Mouse (Mus musculus) limb, embryonic 12.5 days (tissue): ENCODE measurements at regions not wholly inside any gene's neighbourhood (a gene's known extent, or its start where the extent isn't known, plus 50 kb on each side); places are given as distances from the start of the nearest gene placed in this dataset.

ENCODE experiments used
- ATAC-seq: fragments of 200-750 bp; cut with Nextera tagmentation; 2 replicates; pipeline ENCODE4 v1.8.0; 2017; ENCODE audit warnings: low read depth, moderate TSS enrichment; ENCODE audit not compliant: insufficient number of reproducible peaks, insufficient read depth, low FRiP score, low TSS enrichment
- H3K27ac ChIP-seq: fragments of 300-500 bp; sonication (generic); 2 replicates; pipeline ENCODE4 v1.5.1; 2016; ENCODE audit warnings: mild to moderate bottlenecking, moderate library complexity
- H3K27me3 ChIP-seq: fragments of 300-500 bp; sonication (generic); 2 replicates; pipeline ENCODE4 v1.6.1; 2016; ENCODE audit warnings: mild to moderate bottlenecking, moderate library complexity
- H3K36me3 ChIP-seq: fragments of 300-500 bp; sonication (generic); 2 replicates; pipeline ENCODE4 v1.6.1; 2016; ENCODE audit warnings: mild to moderate bottlenecking, moderate library complexity
- H3K4me1 ChIP-seq: fragments of 300-500 bp; sonication (generic); replicated peaks from 2 replicates; pipeline ENCODE4 v1.6.1; 2016
- H3K4me2 ChIP-seq: fragments of 300-500 bp; sonication (generic); 2 replicates; pipeline ENCODE4 v1.6.1; 2016; ENCODE audit warnings: mild to moderate bottlenecking, moderate library complexity
- H3K4me3 ChIP-seq: fragments of 300-500 bp; sonication (generic); replicated peaks from 2 replicates; pipeline ENCODE4 v1.5.1; 2016; ENCODE audit warnings: mild to moderate bottlenecking
- H3K9ac ChIP-seq: fragments of 300-500 bp; sonication (generic); replicated peaks from 2 replicates; pipeline ENCODE4 v1.6.1; 2016; ENCODE audit warnings: mild to moderate bottlenecking, moderate library complexity
- H3K9me3 ChIP-seq: fragments of 300-500 bp; sonication (generic); 2 replicates; pipeline ENCODE4 v1.6.1; 2016; ENCODE audit warnings: mild to moderate bottlenecking, moderate library complexity
- WGBS: fragments of 180-500 bp; shearing (Covaris S2); methylation state at CpG from one replicate; pipeline ENCODE4 v1.1.7; 2016; 5-methylcytosine and 5-hydroxymethylcytosine counted together

DNA sequence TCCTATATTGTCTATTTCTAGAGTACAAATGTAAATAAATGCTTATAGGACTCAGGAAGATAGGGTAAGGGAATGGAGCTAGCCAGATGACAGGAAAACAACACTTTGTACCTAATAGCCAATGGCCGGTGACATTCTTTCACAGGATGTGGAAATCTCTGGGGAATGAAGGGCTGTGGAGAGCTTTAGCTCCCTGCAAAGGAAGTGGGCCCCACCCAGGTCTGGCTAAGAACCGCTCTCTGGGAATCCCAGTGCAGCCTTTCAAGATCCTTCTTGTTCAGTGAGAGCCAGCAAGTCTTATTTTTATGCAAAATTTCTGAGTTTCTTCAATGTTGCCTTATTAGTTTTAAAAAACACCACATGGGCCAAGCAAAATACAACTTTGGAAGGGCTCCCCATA lies 54.7 kb upstream of the Pappa2 start:
- ATAC-seq, result no peak
- WGBS, result 83% methylated on average over 2 of the region's 2 CpGs

DNA sequence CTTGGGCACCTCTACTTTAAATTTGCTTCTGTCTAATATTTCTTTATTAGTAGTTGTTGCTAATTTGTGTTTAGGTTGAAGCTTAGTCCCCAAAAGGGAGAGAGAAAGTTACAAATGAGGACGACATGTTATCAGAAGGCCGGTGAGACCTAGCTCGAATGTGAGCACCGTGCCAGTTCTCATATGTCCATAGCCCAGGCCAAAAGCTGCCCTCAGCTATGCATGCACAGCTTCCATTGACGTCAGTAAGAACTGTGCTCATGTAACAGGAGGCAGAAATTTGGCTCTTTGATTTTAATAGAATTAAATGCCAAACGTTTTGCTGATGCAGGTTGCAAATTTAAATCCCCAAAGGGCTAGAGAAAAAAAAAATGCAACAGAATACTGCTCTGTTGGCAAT lies 56.1 kb upstream of the Pappa2 start:
- 72% methylated on average over 6 of the region's 6 CpGs for WGBS
- no peak overlapping the region for H3K9ac ChIP-seq
- H3K27ac ChIP-seq, result no peak overlapping the region
- H3K4me1 ChIP-seq, result no peaks in the 10 kb centered on the region
- no peaks in the 10 kb centered on the region for H3K27me3 ChIP-seq
- ATAC-seq, result no peak
- H3K36me3 ChIP-seq, result no peaks in the 10 kb centered on the region
- H3K4me2 ChIP-seq, result no peak overlapping the region
- H3K4me3 ChIP-seq, result no peak overlapping the region
- no peaks in the 10 kb centered on the region for H3K9me3 ChIP-seq

More for the DNA sequence above, 54.7 kb upstream of the Pappa2 start:
- no peaks in the 10 kb centered on the region for H3K36me3 ChIP-seq
- H3K27me3 ChIP-seq, result no peaks in the 10 kb centered on the region
- H3K4me3 ChIP-seq, result no peak overlapping the region
- H3K27ac ChIP-seq, result no peak overlapping the region
- no peaks in the 10 kb centered on the region for H3K4me1 ChIP-seq
- H3K4me2 ChIP-seq, result no peak overlapping the region
- H3K9ac ChIP-seq, result no peak overlapping the region
- H3K9me3 ChIP-seq, result no peaks in the 10 kb centered on the region

DNA sequence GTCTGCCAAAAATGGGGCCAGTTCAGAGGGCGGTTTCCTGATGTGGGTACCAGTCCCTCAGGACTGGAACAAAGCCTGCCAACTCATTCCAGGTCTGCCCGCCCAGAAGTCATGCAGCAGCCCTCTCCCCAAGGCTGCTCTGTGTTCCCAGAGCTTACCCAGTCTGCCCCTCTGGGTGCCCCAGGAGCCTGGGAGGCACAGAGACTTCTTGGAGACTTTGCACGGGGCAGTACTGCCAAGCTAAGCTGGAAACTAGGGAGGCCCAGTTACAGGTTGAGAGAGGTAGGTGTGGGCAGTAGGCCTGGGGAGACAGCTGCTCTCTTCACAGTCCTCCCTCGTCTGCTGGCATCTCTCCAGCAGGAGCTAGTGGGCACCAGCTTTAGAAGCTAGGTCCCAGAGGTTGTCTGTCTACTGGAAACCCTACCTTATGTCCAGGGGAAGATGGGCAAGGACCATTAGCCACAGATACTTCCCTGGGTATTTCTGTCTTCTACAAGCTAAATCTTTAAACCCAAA lies 65.6 kb upstream of the Pappa2 start:
- Histone ChIP-seq H3K9me3 (no peaks in the 10 kb centered on the region), H3K4me2 (no peak overlapping the region), H3K27me3 (no peaks in the 10 kb centered on the region), H3K36me3 (no peaks in the 10 kb centered on the region), H3K9ac (no peak overlapping the region), H3K4me1 (no peaks in the 10 kb centered on the region), H3K4me3 (no peak overlapping the region), H3K27ac (no peak overlapping the region)
- 85% methylated on average over 4 of the region's 4 CpGs for WGBS
- ATAC-seq, result no peak

DNA sequence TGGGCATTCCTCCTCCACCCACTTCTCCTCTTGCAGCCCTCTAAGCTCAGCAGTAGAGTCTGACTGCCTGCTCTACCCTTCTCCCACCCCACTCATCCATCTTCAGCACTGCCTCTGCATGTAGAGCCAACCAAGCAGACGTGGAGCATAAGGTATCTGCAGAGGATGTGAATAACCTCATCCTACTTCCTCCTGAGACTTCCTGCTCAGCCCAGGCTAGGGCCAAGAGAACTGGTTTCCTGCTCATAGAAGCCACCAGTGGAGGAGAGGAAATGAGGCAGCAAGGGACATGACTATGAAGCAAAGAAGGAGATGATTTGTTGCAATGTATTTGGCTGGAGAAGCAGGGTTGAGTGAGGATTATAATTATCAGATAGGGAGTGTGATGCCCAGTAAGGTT lies 84.7 kb upstream of the Pappa2 start:
- ATAC-seq, result no peak
- Histone ChIP-seq H3K36me3 (no peaks in the 10 kb centered on the region), H3K27me3 (no peaks in the 10 kb centered on the region), H3K4me3 (no peak overlapping the region), H3K4me1 (no peaks in the 10 kb centered on the region), H3K27ac (no peak overlapping the region), H3K9me3 (no peaks in the 10 kb centered on the region), H3K9ac (no peak overlapping the region), H3K4me2 (no peak overlapping the region)
- WGBS, result 71% methylated on average over 1 of the region's 1 CpGs

DNA sequence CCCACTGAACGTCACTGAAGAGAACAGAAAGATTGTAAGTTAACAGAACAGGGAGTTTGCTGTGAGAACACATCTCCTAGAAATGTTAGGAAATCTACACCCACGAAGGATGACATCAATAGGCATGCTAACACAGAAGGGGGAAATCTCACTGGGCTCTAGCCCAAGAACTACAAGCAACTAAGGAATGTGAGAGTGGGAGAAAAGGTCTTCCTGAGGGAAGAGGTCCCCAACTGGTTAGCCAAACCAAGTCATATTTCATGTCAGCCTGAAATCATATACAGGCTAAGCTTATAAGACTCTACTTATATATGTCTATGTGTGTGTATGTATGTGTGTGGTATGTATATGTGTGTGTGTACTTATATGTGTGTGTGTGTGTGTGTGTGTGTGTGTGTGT lies 118.9 kb upstream of the Pappa2 start:
- no peak overlapping the region for H3K9ac ChIP-seq
- WGBS, result 85% methylated on average over 2 of the region's 2 CpGs
- no peak for ATAC-seq
- H3K4me1 ChIP-seq, result no peaks in the 10 kb centered on the region
- no peaks in the 10 kb centered on the region for H3K36me3 ChIP-seq
- no peaks in the 10 kb centered on the region for H3K9me3 ChIP-seq
- no peak overlapping the region for H3K27ac ChIP-seq
- no peak overlapping the region for H3K4me3 ChIP-seq
- H3K27me3 ChIP-seq, result no peaks in the 10 kb centered on the region
- H3K4me2 ChIP-seq, result no peak overlapping the region

DNA sequence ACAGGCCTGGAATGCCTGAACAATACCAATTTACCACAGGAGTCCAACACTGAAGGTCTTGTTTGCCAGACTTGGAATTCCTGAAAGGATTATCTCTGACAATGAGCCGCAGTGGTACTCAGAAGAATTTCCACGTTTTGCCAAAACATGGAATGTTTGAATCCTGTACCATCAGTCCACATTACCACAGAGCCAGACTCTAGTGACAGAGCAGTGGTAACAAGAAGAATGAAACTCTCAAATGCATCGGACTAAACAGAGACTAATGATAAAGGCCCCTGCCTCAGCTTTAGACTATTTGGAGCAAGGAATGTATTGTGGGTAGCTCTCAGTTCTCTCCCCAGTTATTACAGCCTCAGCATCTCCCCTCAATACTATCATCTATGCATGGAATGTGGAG lies 109.9 kb upstream of the Cop1 start:
- no peaks in the 10 kb centered on the region for H3K4me1 ChIP-seq
- no peak overlapping the region for H3K4me2 ChIP-seq
- H3K36me3 ChIP-seq, result no peaks in the 10 kb centered on the region
- no peak for ATAC-seq
- no peaks in the 10 kb centered on the region for H3K27me3 ChIP-seq
- no peaks in the 10 kb centered on the region for H3K9me3 ChIP-seq
- H3K9ac ChIP-seq, result no peak overlapping the region
- 86% methylated on average over 3 of the region's 3 CpGs for WGBS
- no peak overlapping the region for H3K4me3 ChIP-seq
- H3K27ac ChIP-seq, result no peak overlapping the region

DNA sequence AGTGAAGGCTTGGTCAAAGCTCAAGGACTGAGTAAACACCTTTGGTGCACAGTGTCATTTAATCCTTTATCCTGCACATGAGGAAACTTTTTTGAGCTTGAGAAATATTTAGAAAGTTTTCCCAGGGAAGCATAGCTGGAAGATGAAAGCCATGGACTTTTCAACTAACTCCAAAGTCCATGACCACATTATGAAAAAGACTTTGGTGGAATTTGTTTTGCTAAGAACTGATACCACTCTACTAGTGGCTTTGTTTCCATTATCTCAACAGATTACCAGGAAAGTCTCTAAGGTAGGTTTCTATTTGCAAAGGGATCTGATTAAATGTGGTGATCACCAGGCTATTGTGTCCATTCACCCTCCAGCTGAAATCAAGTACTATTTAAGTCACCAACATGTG lies 107.2 kb upstream of the Cop1 start:
- Histone ChIP-seq H3K36me3 (no peaks in the 10 kb centered on the region), H3K4me2 (no peak overlapping the region), H3K9ac (no peak overlapping the region), H3K27ac (no peak overlapping the region), H3K4me1 (no peaks in the 10 kb centered on the region), H3K4me3 (no peak overlapping the region), H3K9me3 (no peaks in the 10 kb centered on the region), H3K27me3 (no peaks in the 10 kb centered on the region)
- ATAC-seq, result no peak

DNA sequence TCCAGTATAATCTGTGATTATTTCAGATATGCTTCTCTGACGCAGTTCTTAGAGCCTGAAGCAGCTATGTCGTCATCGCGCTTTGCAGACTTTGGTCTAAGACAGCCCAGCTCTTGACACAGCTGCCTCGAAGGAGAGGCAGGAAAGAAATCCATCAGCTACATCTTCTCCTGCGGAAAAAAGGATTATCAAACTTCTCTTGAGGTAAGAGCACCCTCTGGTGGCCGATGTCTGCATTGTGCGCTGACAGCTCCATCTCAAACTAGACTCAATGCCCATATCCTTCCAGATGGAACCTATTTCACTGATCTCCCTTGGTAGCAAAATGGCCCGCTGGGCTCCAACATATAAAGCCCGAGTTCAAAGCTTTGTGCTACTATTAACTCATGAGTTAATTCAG lies 96.8 kb upstream of the Cop1 start:
- Histone ChIP-seq H3K4me1 (no peaks in the 10 kb centered on the region), H3K9me3 (0 out of 2 replicates have a peak, but pooled peaks cover 7% of the 10 kb centered on the region), H3K4me2 (peak overlapping the region; percentile 26; the same call in 1 of the 2 replicates), H3K27ac (no peak overlapping the region), H3K4me3 (no peak overlapping the region), H3K9ac (no peak overlapping the region), H3K27me3 (no peaks in the 10 kb centered on the region), H3K36me3 (no peaks in the 10 kb centered on the region)
- ATAC-seq, result no peak
- WGBS, result 6% methylated on average over 10 of the region's 10 CpGs

DNA sequence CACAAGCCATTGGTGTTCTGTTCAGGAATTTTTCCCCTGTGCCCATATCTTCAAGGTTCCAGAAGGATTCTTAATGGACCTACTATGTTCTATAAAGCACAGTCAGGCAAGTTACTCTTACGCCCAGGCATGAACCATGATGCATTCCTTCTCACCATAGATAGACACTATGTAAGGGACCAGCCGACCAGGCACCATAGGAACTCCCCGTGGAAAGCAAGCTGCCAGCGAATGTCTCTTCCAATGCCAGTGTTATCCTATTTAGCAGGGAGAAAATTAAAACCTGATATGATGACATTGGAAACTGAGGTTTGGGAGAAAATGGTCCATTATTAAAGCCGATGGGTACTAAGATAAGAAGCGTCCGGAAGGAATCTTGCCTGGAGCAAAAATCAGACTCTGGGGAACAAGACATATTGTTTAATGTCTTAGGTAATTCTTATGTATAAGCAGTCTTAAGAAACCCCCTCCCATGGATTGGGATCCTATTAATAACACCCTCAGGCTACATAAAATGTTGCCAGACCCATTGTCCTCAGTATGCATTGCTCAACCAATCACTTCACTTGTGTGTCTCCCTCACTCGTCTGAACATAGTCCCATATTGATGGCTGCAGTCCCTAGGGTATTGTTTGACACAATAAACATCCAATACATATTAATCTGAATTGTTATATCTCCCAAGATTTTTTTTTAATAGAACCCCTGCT lies 84.2 kb upstream of the Cop1 start:
- no peak overlapping the region for H3K4me2 ChIP-seq
- no peak for ATAC-seq
- no peaks in the 10 kb centered on the region; the same call in 1 of the 2 replicates for H3K4me1 ChIP-seq
- H3K36me3 ChIP-seq, result no peaks in the 10 kb centered on the region
- H3K4me3 ChIP-seq, result no peak overlapping the region
- no peak overlapping the region for H3K27ac ChIP-seq
- H3K9ac ChIP-seq, result no peak overlapping the region
- 88% methylated on average over 8 of the region's 8 CpGs for WGBS
- no peaks in the 10 kb centered on the region for H3K27me3 ChIP-seq
- no peaks in the 10 kb centered on the region for H3K9me3 ChIP-seq

DNA sequence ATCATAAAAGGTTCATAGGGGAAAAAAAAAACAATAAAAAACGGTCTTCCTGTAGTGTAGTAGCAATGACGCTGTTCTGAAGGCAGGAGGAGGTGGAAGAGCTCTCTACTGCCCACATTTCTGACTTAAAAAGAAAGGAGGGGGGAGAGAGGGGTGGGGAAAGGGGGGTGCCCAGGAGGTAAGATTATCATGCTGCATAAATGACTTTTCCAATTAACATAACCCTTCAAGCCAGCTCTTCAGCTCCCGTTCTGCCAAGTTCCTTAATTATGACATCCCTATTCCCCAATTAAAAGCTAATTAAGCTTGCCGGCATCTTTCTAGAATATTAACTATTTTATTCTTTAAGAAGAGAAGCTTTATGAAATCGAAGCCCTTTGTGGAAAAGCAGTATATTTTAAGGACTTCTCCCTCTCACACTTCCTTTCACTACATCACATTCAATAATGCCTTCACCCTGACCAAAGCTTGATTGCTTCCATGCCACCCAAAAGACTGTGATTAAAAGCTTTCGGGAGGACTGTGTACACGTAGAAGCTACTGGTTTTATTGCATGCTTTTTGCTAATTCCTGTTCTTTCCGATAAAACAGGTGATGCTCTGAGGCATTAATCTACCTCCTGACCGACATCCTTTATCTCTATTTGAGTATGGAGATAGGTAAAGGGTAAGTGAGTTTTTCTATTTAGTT lies 83.5 kb upstream of the Cop1 start:
- Histone ChIP-seq H3K9me3 (no peaks in the 10 kb centered on the region), H3K4me2 (no peak overlapping the region), H3K27me3 (no peaks in the 10 kb centered on the region), H3K27ac (no peak overlapping the region), H3K9ac (no peak overlapping the region), H3K4me1 (no peaks in the 10 kb centered on the region; the same call in 1 of the 2 replicates), H3K4me3 (no peak overlapping the region), H3K36me3 (no peaks in the 10 kb centered on the region)
- no peak for ATAC-seq
- 49% methylated on average over 9 of the region's 9 CpGs for WGBS

DNA sequence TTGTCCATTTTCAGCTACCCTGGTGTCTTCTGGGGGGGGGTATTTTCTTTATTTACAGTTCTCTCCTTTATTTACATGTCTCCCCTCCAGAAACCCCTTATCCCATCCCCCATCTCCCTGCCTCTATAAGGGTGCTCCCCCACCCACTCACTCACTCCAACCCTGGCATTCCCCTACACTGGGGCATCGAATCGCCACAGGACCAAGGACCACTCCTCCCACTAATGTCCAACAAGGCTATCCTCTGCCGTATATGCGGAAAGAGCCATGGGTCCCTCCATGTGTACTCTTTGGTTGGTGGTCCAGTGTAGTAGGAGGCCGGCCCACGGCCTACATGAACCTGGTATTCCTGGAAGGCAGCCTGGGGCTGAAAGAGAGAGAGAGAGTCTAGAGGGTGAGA lies 82.9 kb upstream of the Cop1 start:
- ATAC-seq, result no peak
- no peaks in the 10 kb centered on the region for H3K36me3 ChIP-seq

More for the DNA sequence above, 82.9 kb upstream of the Cop1 start:
- H3K4me3 ChIP-seq, result no peak overlapping the region
- H3K27me3 ChIP-seq, result no peaks in the 10 kb centered on the region
- WGBS, result 71% methylated on average over 6 of the region's 6 CpGs
- no peaks in the 10 kb centered on the region for H3K9me3 ChIP-seq
- no peaks in the 10 kb centered on the region; the same call in 1 of the 2 replicates for H3K4me1 ChIP-seq
- no peak overlapping the region for H3K4me2 ChIP-seq
- no peak overlapping the region for H3K9ac ChIP-seq
- H3K27ac ChIP-seq, result no peak overlapping the region
